Mouse (Mus musculus) embryonic facial prominence, embryonic 15.5 days (tissue): ENCODE data around the gene Gm19426. TPM values are rescaled to one million over a fixed set of nuclear protein-coding genes. Genes with fewer than 3 reads are reported as not detected.

ENCODE experiments used
- ATAC-seq: fragments of 200-750 bp; cut with Nextera tagmentation; 2 replicates; pipeline ENCODE4 v1.8.0; 2017; ENCODE audit warnings: low read depth, moderate TSS enrichment; ENCODE audit not compliant: insufficient number of reproducible peaks, low FRiP score, low TSS enrichment
- H3K27ac ChIP-seq: fragments of 300-500 bp; sonication (generic); replicated peaks from 2 replicates; pipeline ENCODE4 v1.5.1; 2015; ENCODE audit warnings: mild to moderate bottlenecking, inconsistent platforms
- H3K27me3 ChIP-seq: fragments of 300-500 bp; sonication (generic); 2 replicates; pipeline ENCODE4 v1.6.1; 2015; ENCODE audit warnings: inconsistent platforms
- H3K36me3 ChIP-seq: fragments of 300-500 bp; sonication (generic); 2 replicates; pipeline ENCODE4 v1.6.1; 2015; ENCODE audit warnings: mild to moderate bottlenecking, inconsistent platforms
- H3K4me1 ChIP-seq: fragments of 300-500 bp; sonication (generic); 2 replicates; pipeline ENCODE4 v1.6.1; 2015; ENCODE audit warnings: inconsistent platforms
- H3K4me2 ChIP-seq: fragments of 300-500 bp; sonication (generic); replicated peaks from 2 replicates; pipeline ENCODE4 v1.6.1; 2015; ENCODE audit warnings: mild to moderate bottlenecking, inconsistent platforms
- H3K4me3 ChIP-seq: fragments of 300-500 bp; sonication (generic); replicated peaks from 2 replicates; pipeline ENCODE4 v1.5.1; 2015; ENCODE audit warnings: mild to moderate bottlenecking, inconsistent platforms
- H3K9ac ChIP-seq: fragments of 300-500 bp; sonication (generic); 2 replicates; pipeline ENCODE4 v1.6.1; 2015; ENCODE audit warnings: inconsistent platforms
- H3K9me3 ChIP-seq: fragments of 300-500 bp; sonication (generic); replicated peaks from 2 replicates; pipeline ENCODE4 v1.6.1; 2016; ENCODE audit warnings: inconsistent platforms
- WGBS: fragments of 180-500 bp; shearing (Covaris S2); methylation state at CpG from one replicate; pipeline ENCODE4 v1.1.7; 2015; 5-methylcytosine and 5-hydroxymethylcytosine counted together
- polyA plus RNA-seq: library from polyadenylated mRNA; unstranded; fragments of >200 nt; fragmentation: Nextera tagmentation; extraction: Ambion mirVana; gene quantifications from 2 replicates; pipeline ENCODE4 v1.2.1, GENCODE M21; 2015

Gene Gm19426
- polyA plus RNA-seq, 1 experiment from 2014 or later = 9.0 TPM

GRCm38 (mm10) chr2:84720718-84721117, 22.7 kb downstream of the Gm19426 start:
- Histone ChIP-seq H3K36me3 (peaks cover 24% of the 10 kb centered on the region), H3K4me3 (no peak overlapping the region), H3K9ac (no peak overlapping the region), H3K4me2 (no peak overlapping the region), H3K4me1 (peaks cover 8% of the 10 kb centered on the region; the same call in 1 of the 2 replicates), H3K9me3 (no peaks in the 10 kb centered on the region), H3K27me3 (no peaks in the 10 kb centered on the region), H3K27ac (no peak overlapping the region)
- no peak for ATAC-seq
- WGBS = 85% methylated on average over 2 of the region's 2 CpGs

- Histone ChIP-seq H3K9me3 (no peaks in the 10 kb centered on the region), H3K36me3 (peaks cover 9% of the 10 kb centered on the region; the same call in 1 of the 2 replicates), H3K27me3 (no peaks in the 10 kb centered on the region), H3K4me3 (no peak overlapping the region), H3K27ac (no peak overlapping the region), H3K4me2 (no peak overlapping the region), H3K9ac (no peak overlapping the region), H3K4me1 (peaks cover 11% of the 10 kb centered on the region; the same call in 1 of the 2 replicates)
- ATAC-seq = no peak
- 92% methylated on average over 4 of the region's 4 CpGs for WGBS
Measured at GRCm38 (mm10) chr2:84717357-84717756, 26.1 kb downstream of the Gm19426 start.

DNA sequence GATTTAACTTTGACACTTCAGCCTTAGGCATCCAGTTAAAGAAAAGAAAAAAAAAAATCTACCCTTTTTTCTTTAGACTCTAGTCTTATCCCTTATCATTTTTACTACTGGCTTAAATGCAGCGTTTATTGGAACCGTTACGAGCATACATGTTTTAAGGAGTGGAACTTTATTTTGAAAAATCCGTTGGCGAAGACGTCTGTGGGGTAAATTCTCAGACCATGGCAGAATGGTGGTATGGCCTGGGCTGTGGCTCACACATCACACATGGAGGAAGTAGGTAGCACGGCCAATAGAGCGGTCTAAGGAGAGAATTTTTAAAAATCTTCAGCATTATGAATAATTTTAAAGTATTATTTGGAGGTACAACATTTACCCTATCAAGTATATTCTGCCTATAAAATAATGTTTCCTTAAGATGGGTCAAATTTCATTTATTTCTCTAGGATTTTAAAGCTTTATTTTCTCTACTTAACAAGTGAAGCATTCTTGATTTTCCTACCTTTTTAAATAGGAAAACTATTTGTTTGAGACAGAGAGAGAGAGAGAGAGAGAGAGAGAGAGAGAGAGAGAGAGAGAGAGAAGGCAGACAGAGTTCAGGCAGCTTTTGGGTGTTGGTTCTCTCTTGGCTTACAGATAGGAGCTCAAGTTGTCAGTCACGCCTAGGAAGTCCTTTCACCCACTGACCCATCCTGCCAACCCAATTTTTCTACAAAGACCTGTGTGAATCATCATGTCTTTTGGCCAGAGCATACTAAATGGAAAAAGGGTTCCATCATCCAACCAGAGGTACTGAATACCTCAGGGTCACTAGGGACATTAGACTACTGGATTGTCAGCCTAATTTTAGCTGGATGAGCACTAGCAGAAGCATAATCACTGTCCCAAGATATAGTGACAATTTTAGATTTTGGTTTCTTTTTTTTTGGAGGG, 26.8 kb downstream of the Gm19426 start:
- no peaks in the 10 kb centered on the region for H3K27me3 ChIP-seq
- no peak for ATAC-seq
- peak overlapping the region; percentile 63; the same call in 1 of the 2 replicates for H3K9ac ChIP-seq
- 25% methylated on average over 9 of the region's 9 CpGs for WGBS
- peaks cover 11% of the 10 kb centered on the region; the same call in 1 of the 2 replicates for H3K4me1 ChIP-seq
- H3K36me3 ChIP-seq = peaks cover 4% of the 10 kb centered on the region; the same call in 1 of the 2 replicates
- peak overlapping the region; percentile 98 for H3K27ac ChIP-seq
- peak overlapping the region; percentile 98 for H3K4me3 ChIP-seq
- H3K9me3 ChIP-seq = no peaks in the 10 kb centered on the region
- peak overlapping the region; percentile 74 for H3K4me2 ChIP-seq

DNA sequence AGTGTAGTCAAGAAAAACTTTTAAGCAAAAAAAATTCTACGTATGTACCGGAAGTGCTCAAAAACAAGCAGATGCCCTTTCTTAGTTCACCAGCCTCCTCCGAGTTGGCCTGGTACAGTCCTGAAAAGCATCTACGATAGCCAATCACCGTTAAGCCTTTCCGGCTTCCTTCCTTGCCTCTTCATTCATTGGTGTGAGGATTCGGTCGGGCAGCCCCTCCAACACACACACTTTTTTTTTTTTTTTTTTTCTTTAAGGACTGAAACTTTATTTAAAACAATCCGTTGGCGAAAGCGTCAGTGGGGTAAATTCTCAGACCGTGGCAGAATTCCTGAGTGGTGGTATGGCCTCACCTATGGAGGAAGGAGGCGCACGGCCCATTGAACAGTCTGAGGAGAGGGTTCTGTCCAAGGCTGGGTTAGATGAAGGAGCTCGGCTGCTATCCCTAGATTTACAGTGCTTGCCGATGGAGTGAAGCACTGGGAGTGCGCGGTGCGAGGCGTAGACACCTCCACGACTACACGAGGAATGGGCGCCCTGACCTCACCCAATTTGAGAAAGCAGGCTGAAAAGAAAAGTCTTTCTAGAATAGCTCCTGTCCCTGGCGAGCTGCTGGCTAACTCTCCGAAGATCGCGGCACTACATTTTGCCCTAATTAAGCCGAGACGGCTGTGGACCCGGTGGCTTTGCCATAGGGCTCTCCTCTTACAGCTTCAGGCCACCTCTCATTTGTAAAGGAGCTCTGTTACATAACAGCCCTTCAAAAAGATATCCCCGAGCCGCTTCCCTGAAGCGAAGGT, 27.7 kb downstream of the Gm19426 start:
- peaks cover under 1% of the 10 kb centered on the region for H3K36me3 ChIP-seq
- under 1% methylated on average over 33 of the region's 33 CpGs for WGBS
- peak overlapping the region; percentile 98 for H3K27ac ChIP-seq
- H3K4me2 ChIP-seq = peak overlapping the region; percentile 74
- H3K9ac ChIP-seq = peak overlapping the region; percentile 63
- peak overlapping the region; percentile 98 for H3K4me3 ChIP-seq
- H3K4me1 ChIP-seq = peaks cover 11% of the 10 kb centered on the region; the same call in 1 of the 2 replicates
- no peaks in the 10 kb centered on the region for H3K9me3 ChIP-seq
- peak; percentile 96 for ATAC-seq
- H3K27me3 ChIP-seq = no peaks in the 10 kb centered on the region

DNA sequence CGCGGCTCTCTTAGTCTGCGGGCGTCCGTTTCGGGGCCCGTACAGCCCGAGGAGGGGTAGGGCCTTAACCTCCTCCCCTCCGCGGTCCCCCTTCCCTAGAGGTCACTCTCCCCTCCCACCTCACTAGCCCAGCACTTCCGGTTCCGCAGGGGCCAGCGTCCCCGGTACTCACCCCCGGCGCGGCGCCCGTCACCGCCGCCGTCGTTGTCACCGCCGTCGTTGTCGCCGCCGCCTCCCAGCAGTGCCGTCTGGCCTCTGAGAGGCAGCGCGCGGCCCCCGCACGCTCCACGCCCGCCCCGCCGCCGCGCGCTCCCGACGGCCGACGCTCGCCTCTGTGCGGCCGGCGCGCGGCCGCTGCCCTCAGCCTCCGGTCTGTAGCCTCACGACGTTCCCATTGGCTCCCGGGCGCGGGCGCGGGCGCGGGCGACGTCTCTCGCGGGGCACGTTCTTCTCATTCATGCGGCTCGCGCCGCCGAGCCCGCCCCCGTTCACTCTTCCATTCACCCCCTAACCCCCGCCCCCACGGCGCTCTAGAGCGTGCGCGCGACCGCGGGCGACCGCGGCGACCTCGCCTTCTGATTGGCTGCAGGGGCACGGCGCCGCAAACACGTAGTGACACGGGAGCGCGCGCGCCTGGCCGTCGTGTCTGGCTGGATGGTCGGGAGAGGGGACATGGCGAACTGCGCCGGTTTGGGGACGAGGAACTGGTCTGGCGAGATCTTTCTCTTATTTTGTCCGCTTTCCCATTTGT, 28.5 kb downstream of the Gm19426 start, which contains the start of gene Zdhhc5:
TSS of gene Zdhhc5 (minus strand) at position 370 of the 751 bp plus-strand sequence.
- under 1% methylated on average over 107 of the region's 107 CpGs for WGBS
- peak; percentile 95 for ATAC-seq
- H3K4me2 ChIP-seq = peak within 1 kb of the TSS; percentile 74
- no peaks in the 10 kb centered on the region for H3K27me3 ChIP-seq
- peak within 1 kb of the TSS; percentile 90 for H3K9ac ChIP-seq
- H3K4me1 ChIP-seq = peaks cover 11% of the 10 kb centered on the region; the same call in 1 of the 2 replicates
- no peaks in the 10 kb centered on the region for H3K9me3 ChIP-seq
- H3K4me3 ChIP-seq = peak within 1 kb of the TSS; percentile 98
- H3K27ac ChIP-seq = peak within 1 kb of the TSS; percentile 98
- peaks cover 8% of the 10 kb centered on the region for H3K36me3 ChIP-seq

- Histone ChIP-seq H3K9ac (peak overlapping the region; percentile 90), H3K36me3 (peaks cover 12% of the 10 kb centered on the region), H3K4me3 (peak overlapping the region; percentile 98), H3K27me3 (no peaks in the 10 kb centered on the region), H3K27ac (peak overlapping the region; percentile 98), H3K4me2 (peak overlapping the region; percentile 74), H3K4me1 (peaks cover 11% of the 10 kb centered on the region; the same call in 1 of the 2 replicates), H3K9me3 (no peaks in the 10 kb centered on the region)
- no peak for ATAC-seq
- WGBS = under 1% methylated on average over 26 of the region's 26 CpGs
Measured at GRCm38 (mm10) chr2:84714422-84714810, 29.0 kb downstream of the Gm19426 start.

DNA sequence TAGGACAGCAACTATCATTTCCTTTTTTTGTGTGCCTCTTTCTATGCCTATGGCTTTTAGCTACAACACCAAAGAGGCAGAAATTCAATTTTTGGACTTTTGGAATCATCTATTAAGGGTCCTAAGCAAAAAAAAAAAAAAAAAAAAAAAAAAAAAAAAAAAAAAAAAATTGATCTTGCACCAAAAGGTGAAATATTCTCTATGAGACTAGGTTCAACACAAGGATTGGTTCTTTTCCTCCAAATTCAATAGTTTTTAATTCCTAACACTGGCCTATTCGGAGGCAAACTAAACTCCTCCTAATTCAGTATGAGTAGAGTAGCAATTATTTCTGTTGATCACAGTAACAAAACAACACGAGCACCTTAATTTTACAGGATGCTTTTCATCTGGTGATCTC, 31.6 kb downstream of the Gm19426 start:
- Histone ChIP-seq H3K27ac (no peak overlapping the region), H3K9ac (no peak overlapping the region), H3K4me2 (no peak overlapping the region), H3K36me3 (peaks cover 15% of the 10 kb centered on the region), H3K4me3 (no peak overlapping the region), H3K9me3 (no peaks in the 10 kb centered on the region), H3K27me3 (no peaks in the 10 kb centered on the region), H3K4me1 (peaks cover 18% of the 10 kb centered on the region; the same call in 1 of the 2 replicates)
- 79% methylated on average over 2 of the region's 2 CpGs for WGBS
- no peak for ATAC-seq

GRCm38 (mm10) chr2:84707523-84707922, 35.9 kb downstream of the Gm19426 start:
- H3K27me3 ChIP-seq = no peaks in the 10 kb centered on the region
- 43% methylated on average over 1 of the region's 1 CpGs for WGBS
- H3K4me1 ChIP-seq = peaks cover 10% of the 10 kb centered on the region; the same call in 1 of the 2 replicates
- H3K27ac ChIP-seq = no peak overlapping the region
- no peak overlapping the region for H3K4me3 ChIP-seq
- no peak for ATAC-seq
- no peak overlapping the region for H3K9ac ChIP-seq
- peaks cover 15% of the 10 kb centered on the region for H3K36me3 ChIP-seq
- no peak overlapping the region for H3K4me2 ChIP-seq
- no peaks in the 10 kb centered on the region for H3K9me3 ChIP-seq

GRCm38 (mm10) chr2:84705295-84705694, 38.2 kb downstream of the Gm19426 start:
- ATAC-seq = no peak
- 50% methylated on average over 1 of the region's 1 CpGs for WGBS
- H3K27me3 ChIP-seq = no peaks in the 10 kb centered on the region
- H3K4me1 ChIP-seq = peaks cover 10% of the 10 kb centered on the region; the same call in 1 of the 2 replicates
- peak overlapping the region; percentile 77; the same call in 1 of the 2 replicates for H3K27ac ChIP-seq
- no peak overlapping the region for H3K9ac ChIP-seq
- H3K9me3 ChIP-seq = no peaks in the 10 kb centered on the region
- H3K4me3 ChIP-seq = no peak overlapping the region
- 0 out of 2 replicates have a peak overlapping the region, but pooled peaks have one; percentile 12 for H3K4me2 ChIP-seq
- peaks cover 10% of the 10 kb centered on the region for H3K36me3 ChIP-seq

- Histone ChIP-seq H3K27ac (peak overlapping the region; percentile 68; the same call in 1 of the 2 replicates), H3K4me2 (no peak overlapping the region), H3K36me3 (peaks cover 4% of the 10 kb centered on the region; the same call in 1 of the 2 replicates), H3K9ac (no peak overlapping the region), H3K4me1 (peaks cover 10% of the 10 kb centered on the region; the same call in 1 of the 2 replicates), H3K4me3 (no peak overlapping the region), H3K27me3 (no peaks in the 10 kb centered on the region), H3K9me3 (no peaks in the 10 kb centered on the region)
- no peak for ATAC-seq
- 69% methylated on average over 5 of the region's 5 CpGs for WGBS
Measured at GRCm38 (mm10) chr2:84704329-84704728, 39.1 kb downstream of the Gm19426 start.
